Mouse (Mus musculus) midbrain, embryonic 16.5 days (tissue): Measurements from ENCODE around the gene Gm12185. TPM values are rescaled to one million over a fixed set of nuclear protein-coding genes. Genes with fewer than 3 reads are reported as not detected.
"Not testable (repeated sequence)": the region's sequence is repeated elsewhere in the genome, so short reads cannot be mapped to it uniquely, and the experiment has no call there.

Source experiments
- ATAC-seq: fragments of 200-750 bp; cut with Nextera tagmentation; 2 replicates; pipeline ENCODE4 v1.8.0; 2017; ENCODE audit warnings: moderate TSS enrichment
- H3K27ac ChIP-seq: fragments of 300-500 bp; sonication (generic); 2 replicates; pipeline ENCODE4 v1.5.1; 2014; ENCODE audit warnings: mild to moderate bottlenecking, low read length, mixed read lengths
- H3K27me3 ChIP-seq: fragments of 300-500 bp; sonication (generic); 2 replicates; pipeline ENCODE4 v1.6.1; 2014; ENCODE audit warnings: low read depth, low read length, mixed read lengths; ENCODE audit not compliant: control insufficient read depth, insufficient read depth
- H3K36me3 ChIP-seq: fragments of 300-500 bp; sonication (generic); 2 replicates; pipeline ENCODE4 v1.6.1; 2014; ENCODE audit warnings: mild to moderate bottlenecking, low read length, moderate library complexity, mixed read lengths; ENCODE audit not compliant: control insufficient read depth, insufficient read depth
- H3K4me1 ChIP-seq: fragments of 300-500 bp; sonication (generic); 2 replicates; pipeline ENCODE4 v1.6.1; 2014; ENCODE audit warnings: mild to moderate bottlenecking, low read length, mixed read lengths; ENCODE audit not compliant: control insufficient read depth, insufficient read depth
- H3K4me2 ChIP-seq: fragments of 300-500 bp; sonication (generic); 2 replicates; pipeline ENCODE4 v1.6.1; 2014; ENCODE audit warnings: mild to moderate bottlenecking, low read length, mixed read lengths
- H3K4me3 ChIP-seq: fragments of 300-500 bp; sonication (generic); 2 replicates; pipeline ENCODE4 v1.5.1; 2014; ENCODE audit warnings: low read depth, mild to moderate bottlenecking, low read length, moderate library complexity, mixed read lengths
- H3K9ac ChIP-seq: fragments of 300-500 bp; sonication (generic); 2 replicates; pipeline ENCODE4 v1.6.1; 2014; ENCODE audit warnings: low read depth, low read length, mixed read lengths
- H3K9me3 ChIP-seq: fragments of 300-500 bp; sonication (generic); replicated peaks from 2 replicates; pipeline ENCODE4 v1.6.1; 2014; ENCODE audit warnings: mild to moderate bottlenecking, low read length, mixed read lengths; ENCODE audit not compliant: control insufficient read depth, poor library complexity, severe bottlenecking
- WGBS: fragments of 180-500 bp; shearing (Covaris S2); extraction: QIAGEN DNeasy Blood & Tissue Kit; methylation state at CpG from one replicate; pipeline ENCODE4 v1.1.7; 2014; 5-methylcytosine and 5-hydroxymethylcytosine counted together
- polyA plus RNA-seq: library from polyadenylated mRNA; unstranded; fragments of >200 nt; fragmentation: Nextera tagmentation; extraction: Ambion mirVana; gene quantifications from 2 replicates; pipeline ENCODE4 v1.2.1, GENCODE M21; 2015

Gene Gm12185
- polyA plus RNA-seq, result not detected in 2 replicates

DNA sequence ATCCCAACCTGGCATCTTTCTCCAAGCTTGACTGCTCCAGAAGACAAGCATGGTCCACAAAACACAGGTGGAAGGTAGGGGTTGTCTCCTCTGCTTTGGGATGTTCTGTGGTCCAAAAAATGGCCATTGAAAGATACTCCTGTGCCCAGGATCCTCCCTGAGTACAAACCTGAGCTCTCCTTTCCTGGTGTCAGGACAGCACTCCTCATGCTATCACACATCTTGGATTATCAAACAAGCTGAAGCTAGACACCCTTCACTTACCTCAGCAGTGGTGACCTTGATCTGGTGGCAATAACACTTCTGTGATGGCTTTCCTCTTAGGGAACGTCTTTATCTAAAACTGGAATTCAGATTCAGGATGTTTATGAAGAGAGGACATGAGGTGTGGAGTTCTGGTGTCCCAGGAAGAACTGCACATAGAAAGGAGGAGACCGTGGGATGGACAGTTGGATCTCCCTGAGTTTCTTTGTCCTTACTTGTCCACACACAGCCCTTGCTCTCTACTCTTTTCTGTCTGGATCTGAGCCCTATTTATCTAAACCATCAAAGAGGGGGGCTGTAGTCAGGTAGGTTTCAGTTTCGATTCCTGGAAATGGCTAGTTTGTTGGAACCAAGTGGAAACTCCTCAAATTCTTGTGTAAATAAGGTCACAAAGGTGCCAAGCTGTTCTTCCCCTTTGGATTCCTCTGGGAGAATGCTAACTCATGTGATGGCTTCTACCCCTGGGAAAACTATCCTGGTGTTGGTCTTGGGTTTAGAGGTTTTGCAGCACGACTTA is at the start of gene Gm12185:
Gene Gm12185, minus strand, starts transcription at position 487 of the 781 bp plus-strand sequence.
- not testable (repeated sequence) for H3K27me3 ChIP-seq, ATAC-seq, H3K4me1 ChIP-seq

DNA sequence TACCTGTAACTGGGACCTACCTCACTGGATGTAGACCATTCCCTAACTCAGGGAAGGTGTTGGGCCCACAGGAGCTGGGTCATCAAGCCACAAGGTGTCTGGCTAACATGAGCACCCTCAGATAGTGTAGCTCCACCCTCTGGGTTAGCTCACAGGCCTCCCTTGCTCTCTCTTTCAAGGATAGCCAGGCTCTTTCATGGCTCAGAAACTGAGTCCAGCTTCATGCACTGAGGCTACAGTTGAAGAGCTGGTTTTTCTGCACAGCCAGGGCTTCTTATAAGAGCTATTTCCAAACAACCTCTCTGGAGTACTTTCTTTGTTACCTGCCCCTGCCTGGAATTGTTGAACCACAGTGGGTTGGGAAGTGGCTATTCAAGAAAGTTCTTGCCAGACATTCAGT is 20.0 kb upstream of the Gm12185 start:
- not testable (repeated sequence) for H3K27me3 ChIP-seq, H3K4me3 ChIP-seq, ATAC-seq

More for the DNA sequence above, at the start of gene Gm12185:
- not testable (repeated sequence) for H3K4me2 ChIP-seq, H3K27ac ChIP-seq, H3K9me3 ChIP-seq, H3K36me3 ChIP-seq, H3K4me3 ChIP-seq, H3K9ac ChIP-seq
- WGBS, result 77% methylated on average over 4 of the region's 4 CpGs

GRCm38 (mm10) chr11:49006785-49007184 is 14.8 kb upstream of the Gm12185 start:
- not testable (repeated sequence) for H3K27me3 ChIP-seq, ATAC-seq, H3K9ac ChIP-seq, H3K4me2 ChIP-seq, H3K4me3 ChIP-seq, H3K36me3 ChIP-seq, H3K9me3 ChIP-seq, H3K27ac ChIP-seq, H3K4me1 ChIP-seq
- WGBS, result 14% methylated on average over 1 of the region's 1 CpGs

More for the DNA sequence above, 20.0 kb upstream of the Gm12185 start:
- not testable (repeated sequence) for H3K4me2 ChIP-seq, H3K9ac ChIP-seq, H3K4me1 ChIP-seq, H3K27ac ChIP-seq, H3K9me3 ChIP-seq, H3K36me3 ChIP-seq

DNA sequence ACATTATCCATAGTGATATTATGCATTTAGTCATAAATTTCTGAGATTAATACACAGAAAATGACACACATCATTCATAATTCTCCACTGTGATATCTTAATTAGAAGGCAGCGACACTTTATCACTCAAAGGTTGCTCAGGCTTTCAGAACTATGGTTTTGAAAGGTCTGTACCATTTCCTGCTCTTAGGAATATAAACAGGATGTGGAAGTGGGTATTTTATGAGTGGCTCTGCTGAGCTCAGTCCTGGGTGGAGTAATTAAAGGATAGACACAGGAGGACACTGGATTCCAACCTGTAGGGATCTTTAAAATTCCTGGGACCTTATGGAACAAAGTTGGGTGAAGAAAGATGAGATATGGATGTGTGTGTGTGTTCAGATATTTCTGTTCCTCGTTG is 14.3 kb upstream of the Gm12185 start:
- not testable (repeated sequence) for H3K36me3 ChIP-seq, H3K4me3 ChIP-seq, H3K4me1 ChIP-seq, H3K4me2 ChIP-seq, H3K27me3 ChIP-seq, H3K27ac ChIP-seq, H3K9me3 ChIP-seq, H3K9ac ChIP-seq, ATAC-seq
- WGBS, result 77% methylated on average over 2 of the region's 2 CpGs

DNA sequence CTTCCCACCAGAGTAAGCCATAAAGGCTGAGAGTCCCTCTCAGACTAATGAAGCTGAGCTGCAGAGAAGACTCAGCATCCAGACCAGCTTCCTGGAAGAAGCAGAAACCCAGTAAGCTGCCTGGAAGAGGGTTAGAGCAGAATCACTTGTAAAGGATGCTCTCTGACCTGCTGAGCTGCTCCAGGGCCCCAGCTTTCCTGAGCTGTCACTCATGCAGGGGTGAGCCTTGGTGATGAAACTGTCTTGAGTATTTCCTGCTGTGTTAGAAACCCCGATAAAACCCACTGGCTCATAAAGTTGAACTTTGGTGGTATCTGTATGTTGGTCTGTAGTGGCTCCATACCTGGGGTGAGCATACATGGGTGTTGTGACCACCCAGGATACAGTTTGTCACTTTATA is 8.4 kb upstream of the Gm12185 start:
- H3K36me3 ChIP-seq, H3K9me3 ChIP-seq, H3K27me3 ChIP-seq, H3K4me1 ChIP-seq, H3K9ac ChIP-seq, H3K4me3 ChIP-seq, H3K27ac ChIP-seq, H3K4me2 ChIP-seq, ATAC-seq: not testable (repeated sequence)
- WGBS, result 77% methylated on average over 1 of the region's 1 CpGs

DNA sequence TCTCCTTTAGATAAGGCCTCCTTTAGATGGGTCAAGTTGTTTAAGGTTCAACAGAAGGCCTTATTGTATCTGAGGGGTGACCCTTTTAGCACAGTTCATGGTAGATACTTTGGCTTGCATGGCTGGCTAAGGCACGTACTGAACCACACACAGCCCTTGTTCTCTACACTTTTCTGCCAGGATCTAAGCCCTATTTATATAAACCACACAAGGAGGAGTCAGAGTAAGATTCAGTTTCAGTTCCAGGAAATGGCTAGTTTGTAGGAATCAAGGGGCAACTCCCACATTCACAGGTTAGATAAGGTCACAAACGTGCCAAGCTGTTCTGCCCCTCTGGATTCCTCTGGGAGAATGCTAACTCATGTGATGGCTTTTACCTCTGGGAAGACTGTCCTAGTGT is 2.0 kb upstream of the Gm12185 start, which contains the start of gene Tgtp1:
Gene Tgtp1, minus strand, starts transcription at position 155 of the 400 bp plus-strand sequence.
- 71% methylated on average over 2 of the region's 2 CpGs for WGBS
- H3K27ac ChIP-seq, H3K9me3 ChIP-seq, H3K4me3 ChIP-seq, H3K9ac ChIP-seq, H3K27me3 ChIP-seq, H3K4me1 ChIP-seq, H3K36me3 ChIP-seq, ATAC-seq, H3K4me2 ChIP-seq: not testable (repeated sequence)

DNA sequence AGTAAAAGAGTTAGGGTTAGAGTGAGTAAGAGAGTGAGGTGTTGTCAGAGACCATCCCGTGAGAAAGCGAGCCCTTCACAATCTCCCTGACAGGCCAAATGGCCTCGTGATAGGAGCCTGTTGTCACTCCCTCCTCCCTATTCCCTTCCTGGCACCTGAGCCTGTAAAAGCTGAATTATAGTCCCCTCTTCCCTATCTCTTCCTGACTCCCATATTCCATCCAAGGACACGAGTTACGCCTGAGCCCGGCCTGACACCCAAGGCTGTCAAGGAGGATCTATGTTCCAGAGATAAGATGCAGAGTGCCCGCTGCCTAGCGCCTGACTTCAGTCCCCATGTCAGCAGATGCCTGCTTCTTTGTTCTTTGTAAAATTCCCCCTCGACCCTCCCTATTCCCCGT is 1.3 kb upstream of the Gm12185 start:
- H3K9ac ChIP-seq, H3K27ac ChIP-seq, H3K4me3 ChIP-seq, H3K27me3 ChIP-seq, H3K36me3 ChIP-seq, ATAC-seq, H3K9me3 ChIP-seq, H3K4me1 ChIP-seq, H3K4me2 ChIP-seq: not testable (repeated sequence)
- WGBS, result 81% methylated on average over 10 of the region's 10 CpGs

DNA sequence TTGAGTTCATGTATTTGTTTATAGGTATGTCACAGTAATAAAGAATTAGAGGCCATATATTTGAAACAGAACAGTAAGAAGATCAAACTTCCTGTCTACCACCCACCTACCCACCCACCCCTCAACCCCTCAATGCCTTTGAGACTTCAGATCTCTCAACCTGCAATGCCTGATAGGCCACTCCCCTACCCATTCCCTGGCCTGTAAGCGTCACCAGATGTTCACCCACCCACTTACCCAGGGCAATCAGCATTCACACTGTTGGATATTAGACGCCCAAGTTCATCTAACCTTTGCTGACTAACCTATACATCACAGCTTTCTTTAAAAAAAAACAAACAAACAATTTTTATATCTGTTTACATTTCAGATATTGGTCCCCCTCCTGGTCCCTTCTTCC is 2.0 kb downstream of the Gm12185 start:
- not testable (repeated sequence) for ATAC-seq, H3K9me3 ChIP-seq, H3K27ac ChIP-seq, H3K9ac ChIP-seq, H3K4me2 ChIP-seq, H3K4me3 ChIP-seq, H3K36me3 ChIP-seq, H3K27me3 ChIP-seq, H3K4me1 ChIP-seq
- WGBS, result 100% methylated on average over 2 of the region's 2 CpGs

DNA sequence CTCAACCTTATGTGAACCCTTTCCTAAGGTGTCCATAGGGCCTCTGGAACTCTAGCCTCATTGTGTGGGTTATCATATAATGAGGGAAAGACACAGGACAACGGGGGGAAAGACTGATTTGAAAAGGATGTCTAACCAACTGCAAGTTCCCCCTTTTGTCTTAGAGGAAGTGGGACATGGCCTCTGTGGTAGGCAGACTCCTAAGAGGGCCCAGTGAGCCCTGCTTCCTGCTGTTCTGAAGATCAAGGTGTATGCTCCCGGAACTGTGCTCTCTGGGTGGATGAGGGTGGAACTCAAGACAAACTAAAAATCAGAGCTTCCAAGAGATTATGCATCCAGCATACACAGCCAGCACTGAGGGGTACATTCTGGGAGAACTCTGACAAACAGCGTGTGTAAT is 3.8 kb downstream of the Gm12185 start:
- H3K27ac ChIP-seq, H3K4me2 ChIP-seq, ATAC-seq, H3K36me3 ChIP-seq, H3K9ac ChIP-seq, H3K9me3 ChIP-seq, H3K4me3 ChIP-seq, H3K27me3 ChIP-seq, H3K4me1 ChIP-seq: not testable (repeated sequence)
- 87% methylated on average over 2 of the region's 3 CpGs for WGBS
